Mouse (Mus musculus) intestine, embryonic 15.5 days (tissue): Measurements from ENCODE around the gene Rfc4. TPM values are rescaled to one million over a fixed set of nuclear protein-coding genes. Genes with fewer than 3 reads are reported as not detected.
"Not testable (repeated sequence)": the region's sequence is repeated elsewhere in the genome, so short reads cannot be mapped to it uniquely, and the experiment has no call there.

Experiments used
- ATAC-seq: fragments of 200-750 bp; cut with Nextera tagmentation; 2 replicates; pipeline ENCODE4 v1.8.0; 2017; ENCODE audit warnings: moderate TSS enrichment, moderate library complexity
- H3K27ac ChIP-seq: fragments of 300-500 bp; sonication (generic); 2 replicates; pipeline ENCODE4 v1.5.1; 2015; ENCODE audit warnings: mild to moderate bottlenecking, inconsistent platforms
- H3K27me3 ChIP-seq: fragments of 300-500 bp; sonication (generic); replicated peaks from 2 replicates; pipeline ENCODE4 v1.6.1; 2015; ENCODE audit warnings: inconsistent platforms
- H3K36me3 ChIP-seq: fragments of 300-500 bp; sonication (generic); 2 replicates; pipeline ENCODE4 v1.6.1; 2015; ENCODE audit warnings: inconsistent platforms
- H3K4me1 ChIP-seq: fragments of 300-500 bp; sonication (generic); replicated peaks from 2 replicates; pipeline ENCODE4 v1.6.1; 2015; ENCODE audit warnings: inconsistent platforms
- H3K4me2 ChIP-seq: fragments of 300-500 bp; sonication (generic); replicated peaks from 2 replicates; pipeline ENCODE4 v1.6.1; 2015; ENCODE audit warnings: mild to moderate bottlenecking, inconsistent platforms
- H3K4me3 ChIP-seq: fragments of 300-500 bp; sonication (generic); replicated peaks from 2 replicates; pipeline ENCODE4 v1.5.1; 2015; ENCODE audit warnings: inconsistent platforms
- H3K9ac ChIP-seq: fragments of 300-500 bp; sonication (generic); 2 replicates; pipeline ENCODE4 v1.6.1; 2015; ENCODE audit warnings: inconsistent platforms
- H3K9me3 ChIP-seq: fragments of 300-500 bp; sonication (generic); 2 replicates; pipeline ENCODE4 v1.6.1; 2016; ENCODE audit warnings: inconsistent platforms
- WGBS: fragments of 180-500 bp; shearing (Covaris S2); methylation state at CpG from one replicate; pipeline ENCODE4 v1.1.7; 2015; 5-methylcytosine and 5-hydroxymethylcytosine counted together
- polyA plus RNA-seq: library from polyadenylated mRNA; unstranded; fragments of >200 nt; fragmentation: Nextera tagmentation; extraction: Ambion mirVana; gene quantifications from 2 replicates; pipeline ENCODE4 v1.2.1, GENCODE M21; 2015

Rfc4 gene
- polyA plus RNA-seq, 1 experiment from 2014 or later: 130 TPM

DNA sequence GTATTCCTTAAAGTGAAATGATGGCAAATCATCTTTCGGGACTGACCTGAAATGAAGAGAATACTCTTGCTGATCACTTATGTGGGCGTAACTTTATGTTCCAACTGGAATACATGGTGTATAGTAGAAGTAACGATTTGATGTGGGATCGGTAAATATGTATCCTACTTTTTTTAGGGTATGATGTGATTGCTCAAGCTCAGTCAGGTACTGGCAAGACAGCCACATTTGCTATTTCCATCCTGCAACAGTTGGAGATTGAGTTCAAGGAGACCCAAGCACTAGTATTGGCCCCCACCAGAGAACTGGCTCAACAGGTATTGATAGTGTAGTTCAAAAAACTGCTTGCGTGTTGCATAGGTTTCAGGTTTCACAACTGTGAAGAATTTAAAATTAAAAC lies 18.6 kb downstream of the Rfc4 start:
- Histone ChIP-seq H3K4me1 (peaks cover 8% of the 10 kb centered on the region; the same call in 1 of the 2 replicates), H3K36me3 (peaks cover 22% of the 10 kb centered on the region; the same call in 1 of the 2 replicates), H3K4me2 (peak overlapping the region; percentile 67), H3K9me3 (no peaks in the 10 kb centered on the region), H3K9ac (peak overlapping the region; percentile 99), H3K4me3 (peak overlapping the region; percentile 87), H3K27me3 (no peaks in the 10 kb centered on the region), H3K27ac (peak overlapping the region; percentile 32)
- WGBS: 2% methylated on average over 5 of the region's 5 CpGs
- no peak for ATAC-seq

GRCm38 (mm10) chr16:23107946-23108759 lies 19.4 kb downstream of the Rfc4 start:
- H3K27ac ChIP-seq: peak overlapping the region; percentile 96
- H3K9me3 ChIP-seq: no peaks in the 10 kb centered on the region
- peak overlapping the region; percentile 99 for H3K9ac ChIP-seq
- peak overlapping the region; percentile 67 for H3K4me2 ChIP-seq
- no peaks in the 10 kb centered on the region for H3K27me3 ChIP-seq
- WGBS: under 1% methylated on average over 52 of the region's 52 CpGs
- H3K4me3 ChIP-seq: peak overlapping the region; percentile 87
- peaks cover 8% of the 10 kb centered on the region; the same call in 1 of the 2 replicates for H3K4me1 ChIP-seq
- ATAC-seq: peak; percentile 77
- H3K36me3 ChIP-seq: peaks cover 22% of the 10 kb centered on the region; the same call in 1 of the 2 replicates

GRCm38 (mm10) chr16:23107231-23107942 lies 20.1 kb downstream of the Rfc4 start, which contains the start of gene Eif4a2:
TSS of gene Eif4a2 (plus strand) at chr16:23107444.
- Histone ChIP-seq H3K9me3 (no peaks in the 10 kb centered on the region), H3K27me3 (no peaks in the 10 kb centered on the region), H3K4me2 (peak within 1 kb of the TSS; percentile 67), H3K9ac (peak within 1 kb of the TSS; percentile 99), H3K4me3 (peak within 1 kb of the TSS; percentile 87), H3K27ac (peak within 1 kb of the TSS; percentile 96), H3K36me3 (peaks cover 14% of the 10 kb centered on the region; the same call in 1 of the 2 replicates), H3K4me1 (peaks cover 8% of the 10 kb centered on the region; the same call in 1 of the 2 replicates)
- under 1% methylated on average over 71 of the region's 71 CpGs for WGBS
- ATAC-seq: peak; percentile 93

GRCm38 (mm10) chr16:23106121-23106520 lies 21.4 kb downstream of the Rfc4 start:
- Histone ChIP-seq H3K27ac (no peak overlapping the region), H3K36me3 (peaks cover 6% of the 10 kb centered on the region; the same call in 1 of the 2 replicates), H3K9me3 (no peaks in the 10 kb centered on the region), H3K9ac (no peak overlapping the region), H3K27me3 (no peaks in the 10 kb centered on the region), H3K4me3 (no peak overlapping the region), H3K4me2 (no peak overlapping the region), H3K4me1 (peaks cover 3% of the 10 kb centered on the region; the same call in 1 of the 2 replicates)
- no peak for ATAC-seq
- 71% methylated on average over 7 of the region's 7 CpGs for WGBS

DNA sequence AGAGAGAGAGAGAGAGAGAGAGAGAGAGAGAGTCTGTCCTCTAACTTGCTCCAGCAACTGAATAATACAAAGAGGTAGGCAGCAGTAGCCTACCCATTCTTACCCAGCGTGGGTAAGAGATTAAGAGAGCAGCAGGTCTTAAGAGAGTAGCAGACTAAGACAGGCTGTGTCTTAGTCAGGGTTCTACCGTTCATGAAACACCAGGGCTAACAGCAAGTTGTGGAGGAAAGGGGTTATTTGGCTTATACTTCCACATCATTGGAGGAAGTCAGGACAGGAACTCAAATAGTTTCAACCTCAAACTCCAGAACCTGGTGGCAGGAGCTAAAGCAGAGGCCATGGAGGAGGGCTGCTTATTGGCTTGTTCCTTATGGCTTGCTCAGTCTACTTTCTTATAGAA lies 23.7 kb downstream of the Rfc4 start:
- no peak for ATAC-seq
- no peak overlapping the region for H3K9ac ChIP-seq

GRCm38 (mm10) chr16:23103038-23103745 lies 24.3 kb downstream of the Rfc4 start:
- WGBS: 37% methylated on average over 17 of the region's 17 CpGs
- Histone ChIP-seq H3K9me3 (no peaks in the 10 kb centered on the region), H3K9ac (peak overlapping the region; percentile 23; the same call in 1 of the 2 replicates), H3K27ac (peak overlapping the region; percentile 54; the same call in 1 of the 2 replicates), H3K4me2 (peak overlapping the region; percentile 63), H3K4me3 (peak overlapping the region; percentile 29), H3K27me3 (no peaks in the 10 kb centered on the region), H3K36me3 (no peaks in the 10 kb centered on the region), H3K4me1 (peaks cover 9% of the 10 kb centered on the region)
- no peak for ATAC-seq

More for the DNA sequence above, 23.7 kb downstream of the Rfc4 start:
- WGBS: 77% methylated on average over 2 of the region's 2 CpGs
- Histone ChIP-seq H3K36me3 (peaks cover 2% of the 10 kb centered on the region; the same call in 1 of the 2 replicates), H3K4me3 (no peak overlapping the region), H3K4me2 (no peak overlapping the region), H3K4me1 (peaks cover 9% of the 10 kb centered on the region), H3K27ac (no peak overlapping the region), H3K9me3 (no peaks in the 10 kb centered on the region), H3K27me3 (no peaks in the 10 kb centered on the region)

- peak overlapping the region; percentile 54 for H3K27ac ChIP-seq
- peak; percentile 29; the same call in 1 of the 2 replicates for ATAC-seq
- peak overlapping the region; percentile 63 for H3K4me2 ChIP-seq
- no peaks in the 10 kb centered on the region for H3K9me3 ChIP-seq
- H3K36me3 ChIP-seq: no peaks in the 10 kb centered on the region
- WGBS: 7% methylated on average over 15 of the region's 15 CpGs
- no peaks in the 10 kb centered on the region for H3K27me3 ChIP-seq
- peaks cover 9% of the 10 kb centered on the region for H3K4me1 ChIP-seq
- peak overlapping the region; percentile 29 for H3K4me3 ChIP-seq
- H3K9ac ChIP-seq: peak overlapping the region; percentile 23; the same call in 1 of the 2 replicates
Observed at GRCm38 (mm10) chr16:23102340-23103037, 25.0 kb downstream of the Rfc4 start.

GRCm38 (mm10) chr16:23100613-23101012 lies 26.9 kb downstream of the Rfc4 start:
- Histone ChIP-seq H3K4me2 (peak overlapping the region; percentile 72), H3K4me1 (peaks cover 9% of the 10 kb centered on the region), H3K4me3 (peak overlapping the region; percentile 33), H3K27me3 (no peaks in the 10 kb centered on the region), H3K27ac (peak overlapping the region; percentile 20; the same call in 1 of the 2 replicates), H3K9ac (peak overlapping the region; percentile 43), H3K9me3 (no peaks in the 10 kb centered on the region), H3K36me3 (no peaks in the 10 kb centered on the region)
- WGBS: 23% methylated on average over 10 of the region's 10 CpGs
- ATAC-seq: peak; percentile 21

DNA sequence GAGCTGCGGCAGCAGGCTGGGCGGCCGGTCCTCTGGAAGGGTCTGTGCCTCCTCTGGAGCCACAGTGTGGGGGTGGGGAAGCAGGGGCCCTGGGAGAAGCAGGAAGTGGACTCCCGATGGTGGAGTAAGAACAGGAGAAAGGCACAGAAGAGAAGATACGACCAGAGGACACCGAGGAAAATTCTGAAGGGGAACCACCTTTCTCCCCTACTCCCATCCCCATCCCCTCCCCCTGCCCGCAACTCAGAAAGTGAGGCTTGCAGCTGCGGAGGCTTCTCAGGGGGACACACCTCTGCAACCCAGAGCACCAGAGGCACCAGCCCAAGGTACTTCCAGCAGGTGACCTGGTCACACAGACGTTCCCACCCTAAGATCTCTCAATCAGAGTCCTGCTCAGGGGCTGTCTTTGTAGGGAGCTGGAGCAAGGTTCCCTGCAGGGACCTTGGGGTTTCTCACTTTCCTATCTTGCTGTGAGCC lies 27.4 kb downstream of the Rfc4 start:
- no peaks in the 10 kb centered on the region for H3K9me3 ChIP-seq
- peak overlapping the region; percentile 72 for H3K4me2 ChIP-seq
- peaks cover 9% of the 10 kb centered on the region for H3K4me1 ChIP-seq
- H3K27ac ChIP-seq: peak overlapping the region; percentile 20; the same call in 1 of the 2 replicates
- peak overlapping the region; percentile 43 for H3K9ac ChIP-seq
- H3K27me3 ChIP-seq: no peaks in the 10 kb centered on the region
- peak; percentile 73 for ATAC-seq
- H3K4me3 ChIP-seq: peak overlapping the region; percentile 33
- 3% methylated on average over 9 of the region's 9 CpGs for WGBS
- H3K36me3 ChIP-seq: no peaks in the 10 kb centered on the region

DNA sequence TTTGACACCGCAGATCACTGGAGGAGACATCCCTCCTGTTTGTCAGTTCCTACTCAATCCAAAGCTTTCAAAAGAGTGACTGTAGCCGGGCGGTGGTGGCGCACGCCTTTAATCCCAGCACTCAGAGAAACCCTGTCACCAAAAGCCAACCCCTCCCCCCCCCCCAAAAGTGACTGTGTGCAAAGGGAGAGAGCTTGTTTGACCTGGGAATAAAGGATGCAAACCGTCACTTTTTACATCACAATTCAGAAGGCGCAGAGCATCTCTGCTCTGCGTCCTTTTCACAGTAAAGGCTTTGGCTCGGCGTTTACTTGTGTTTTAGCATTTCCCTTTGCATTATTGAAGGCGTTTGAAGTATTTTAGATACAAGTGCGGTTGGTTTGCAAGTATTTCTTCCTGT lies 27.9 kb downstream of the Rfc4 start:
- no peak for ATAC-seq
- peaks cover 9% of the 10 kb centered on the region for H3K4me1 ChIP-seq
- peak overlapping the region; percentile 43 for H3K9ac ChIP-seq
- H3K36me3 ChIP-seq: no peaks in the 10 kb centered on the region
- peak overlapping the region; percentile 33 for H3K4me3 ChIP-seq
- H3K27ac ChIP-seq: no peak overlapping the region
- H3K27me3 ChIP-seq: no peaks in the 10 kb centered on the region
- WGBS: 24% methylated on average over 12 of the region's 12 CpGs
- H3K4me2 ChIP-seq: peak overlapping the region; percentile 72
- no peaks in the 10 kb centered on the region for H3K9me3 ChIP-seq

GRCm38 (mm10) chr16:23098105-23098452 lies 29.5 kb downstream of the Rfc4 start:
- not testable (repeated sequence) for H3K9ac ChIP-seq, H3K36me3 ChIP-seq, H3K27me3 ChIP-seq, H3K4me2 ChIP-seq, H3K4me3 ChIP-seq, ATAC-seq, H3K9me3 ChIP-seq, H3K4me1 ChIP-seq, H3K27ac ChIP-seq
- 88% methylated on average over 1 of the region's 1 CpGs for WGBS
